Mouse (Mus musculus): Measurements from ENCODE around the gene Rexo1.
"Not testable (repeated sequence)": the region's sequence is repeated elsewhere in the genome, so short reads cannot be mapped to it uniquely, and the experiment has no call there.

Rexo1 gene

DNA sequence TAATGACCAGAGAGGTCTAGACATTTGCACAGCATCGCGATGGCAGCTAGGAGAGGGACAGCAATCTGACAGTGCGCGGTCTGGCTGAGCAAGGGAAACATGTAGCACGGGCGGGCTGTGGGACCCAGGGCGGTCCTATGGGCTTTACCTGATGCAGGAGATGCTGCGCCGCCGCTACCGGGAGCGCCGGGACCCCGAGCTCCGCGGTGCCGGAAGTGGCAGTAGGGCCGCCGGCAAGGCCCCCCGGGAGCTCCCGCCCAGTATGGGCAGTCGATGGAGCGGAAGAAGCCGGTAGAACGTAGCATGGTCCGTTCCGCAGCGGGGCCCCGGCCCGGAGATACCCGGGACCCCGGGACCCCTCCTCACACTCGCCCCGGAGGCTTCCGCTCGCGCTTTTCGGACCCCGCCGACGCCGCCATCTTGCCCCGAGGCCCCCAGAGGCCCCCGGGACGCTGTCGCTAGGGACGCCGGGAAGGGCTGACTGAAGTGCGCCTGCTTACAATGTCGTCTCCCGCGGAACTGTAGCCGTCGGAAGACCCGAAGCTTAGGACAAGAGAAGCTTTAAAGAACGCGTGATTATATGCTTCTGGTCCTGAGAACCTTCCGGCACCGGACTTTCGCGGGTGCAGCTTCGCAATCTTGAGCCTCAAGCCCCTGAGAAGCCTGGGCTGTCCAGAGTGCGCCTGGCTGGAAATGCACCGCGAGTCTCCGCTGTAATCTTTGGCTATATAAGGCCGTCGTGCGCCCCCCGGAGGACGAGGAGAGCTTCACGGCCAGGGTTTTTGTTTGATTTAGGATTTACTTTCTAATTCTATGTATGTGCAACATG, at the start of gene Rexo1:
Gene Rexo1, minus strand, starts transcription at position 445 of the 829 bp plus-strand sequence.
- peak; percentile 78 for DNase-seq (ENCODE audit: extremely low spot score, low read depth, low spot score)

DNA sequence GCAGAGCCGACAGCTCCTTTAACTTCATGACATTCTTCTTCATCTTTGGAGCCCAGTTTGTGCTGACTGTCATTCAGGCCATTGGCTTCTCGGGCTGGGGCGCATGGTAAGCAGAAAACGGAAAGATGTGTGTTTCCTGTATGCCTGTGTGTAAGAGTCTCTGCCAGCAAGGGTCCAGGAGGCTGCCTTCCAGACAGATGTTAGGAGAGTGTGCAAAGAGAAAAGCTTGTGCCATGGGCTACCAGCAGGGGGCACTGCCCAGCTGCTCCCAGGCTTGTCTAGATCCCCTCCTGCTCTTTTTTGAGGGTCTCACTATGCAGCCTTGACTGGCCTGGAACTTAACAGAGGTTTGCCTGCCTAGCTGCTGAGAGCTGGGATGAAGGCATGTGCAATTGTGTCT, 49.7 kb upstream of the Rexo1 start:
- DNase-seq (ENCODE audit: extremely low spot score, low read depth, low spot score), result no peak

DNA sequence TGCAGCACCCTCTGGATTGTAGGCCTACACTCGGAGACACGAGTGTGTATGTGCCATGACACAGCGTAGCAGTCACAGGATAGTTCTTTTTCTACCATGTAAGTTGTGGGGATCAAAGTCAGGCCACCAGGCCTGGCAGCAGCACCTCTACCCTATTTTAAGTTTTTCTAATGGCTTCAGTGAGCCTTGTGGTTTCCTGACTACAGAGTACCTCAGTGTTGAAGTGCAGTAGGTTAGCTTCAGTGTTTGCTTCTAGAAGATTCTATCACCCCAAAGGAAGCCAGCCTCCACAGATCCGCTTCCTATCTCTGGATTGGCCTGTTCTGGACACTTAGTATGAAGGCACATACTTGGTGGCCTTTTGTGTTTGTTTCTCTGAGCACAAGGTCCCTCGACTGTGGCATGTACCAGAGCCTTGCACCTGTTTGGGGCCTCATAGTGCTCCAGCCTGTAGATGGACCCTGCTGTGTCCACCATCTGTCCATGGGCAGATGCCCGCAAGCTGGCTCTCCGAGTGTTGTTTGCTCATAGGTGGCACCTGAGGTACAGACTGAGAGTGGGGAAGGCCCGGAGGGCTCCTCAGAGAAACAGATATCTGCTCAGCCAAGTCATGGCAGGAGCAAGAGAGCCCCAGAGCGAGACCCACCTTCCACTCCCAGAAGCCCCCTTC, 48.9 kb upstream of the Rexo1 start:
- no peak for DNase-seq (ENCODE audit: extremely low spot score, low read depth, low spot score)

DNA sequence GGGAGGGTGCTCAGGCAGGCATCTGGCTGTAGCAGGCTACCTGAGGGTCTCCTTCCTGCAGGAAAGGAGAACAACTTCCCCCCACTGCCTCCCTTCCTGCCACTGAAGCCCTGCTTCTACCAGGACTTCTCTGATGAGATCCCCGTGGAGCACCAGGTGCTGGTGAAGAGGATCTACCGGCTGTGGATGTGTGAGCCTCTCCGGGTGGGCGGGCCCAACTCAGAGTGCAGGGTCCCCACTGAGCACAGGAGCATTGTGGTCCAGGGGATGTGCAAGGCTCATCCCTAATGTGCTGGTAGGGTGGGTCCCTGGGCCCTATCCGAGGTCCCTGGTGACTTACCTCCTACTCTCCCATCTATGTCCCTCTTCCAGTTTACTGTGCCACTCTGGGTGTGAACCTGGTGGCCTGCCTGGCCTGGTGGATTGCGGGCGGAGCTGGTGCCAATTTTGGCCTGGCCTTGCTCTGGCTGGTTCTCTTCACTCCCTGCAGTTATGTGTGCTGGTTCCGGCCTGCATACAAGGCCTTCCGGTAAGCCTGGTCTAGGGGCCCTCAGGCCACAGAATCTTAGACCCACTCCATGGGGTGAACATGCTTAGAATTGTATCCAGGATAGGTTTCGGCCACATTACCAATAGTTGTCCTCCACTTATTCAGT, 48.0 kb upstream of the Rexo1 start:
- DNase-seq (ENCODE audit: extremely low spot score, low read depth, low spot score), result no peak

DNA sequence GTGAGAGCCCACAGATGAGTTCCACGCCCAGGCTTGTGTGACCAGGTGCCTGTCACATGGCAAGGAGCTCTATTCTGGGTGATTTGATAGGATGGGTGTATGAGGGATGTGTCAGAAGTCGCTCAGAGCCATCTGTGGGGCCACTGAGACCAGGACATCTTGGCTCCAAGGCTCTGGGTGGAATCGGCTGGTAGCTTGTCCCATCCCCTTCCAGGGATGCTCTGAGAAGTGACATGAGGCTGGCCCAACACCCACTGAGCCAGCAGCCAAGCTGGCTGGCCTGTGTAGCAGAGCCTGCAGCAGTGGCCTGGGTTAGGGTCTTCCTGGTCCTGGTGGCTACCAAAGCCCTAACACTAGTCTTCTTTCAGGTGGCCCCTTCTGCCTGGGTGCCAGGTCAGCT, 47.1 kb upstream of the Rexo1 start:
- DNase-seq (ENCODE audit: extremely low spot score, low read depth, low spot score), result no peak

DNA sequence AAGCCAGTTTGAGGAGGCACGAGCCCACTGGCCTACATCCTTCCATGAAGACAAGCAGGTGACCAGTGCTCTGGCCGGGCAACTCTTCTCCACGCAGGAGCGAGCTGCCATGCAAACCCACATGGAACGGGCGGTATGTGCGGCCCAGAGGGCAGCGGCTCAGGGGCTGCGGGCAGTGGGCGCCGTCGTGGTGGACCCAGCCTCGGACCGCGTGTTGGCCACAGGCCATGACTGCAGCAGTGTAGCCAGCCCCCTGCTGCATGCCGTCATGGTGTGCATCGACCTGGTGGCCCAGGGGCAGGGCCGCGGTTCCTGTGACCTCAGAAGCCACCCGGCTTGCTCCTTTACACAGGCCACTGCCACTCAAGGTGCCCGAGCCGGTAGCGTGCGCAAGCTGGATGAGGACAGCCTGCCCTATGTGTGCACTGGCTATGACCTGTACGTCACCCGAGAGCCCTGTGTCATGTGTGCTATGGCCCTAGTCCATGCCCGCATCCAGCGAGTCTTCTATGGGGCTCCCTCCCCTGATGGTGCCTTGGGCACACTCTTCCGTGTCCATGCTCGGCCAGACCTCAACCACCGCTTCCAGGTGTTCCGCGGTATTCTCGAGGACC, 45.5 kb upstream of the Rexo1 start:
- DNase-seq (ENCODE audit: extremely low spot score, low read depth, low spot score), result no peak

DNA sequence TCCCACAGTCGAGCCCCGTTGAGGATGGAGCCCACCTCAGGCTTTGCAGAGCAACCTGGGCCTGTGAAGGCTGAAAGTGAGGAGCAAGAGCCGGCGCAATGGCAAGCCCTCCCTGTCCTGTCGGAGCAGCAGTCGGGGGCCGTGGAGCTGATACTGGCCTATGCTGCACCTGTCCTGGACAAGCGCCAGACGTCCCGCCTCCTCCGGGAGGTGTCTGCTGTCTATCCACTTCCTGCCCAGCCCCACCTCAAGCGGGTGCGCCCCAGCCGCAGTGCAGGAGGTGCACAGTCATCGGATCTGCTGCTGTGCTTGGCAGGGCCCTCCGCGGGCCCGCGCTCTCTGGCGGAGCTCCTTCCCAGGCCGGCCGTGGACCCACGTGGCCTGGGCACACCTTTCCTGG, 44.9 kb upstream of the Rexo1 start:
- DNase-seq (ENCODE audit: extremely low spot score, low read depth, low spot score), result no peak

DNA sequence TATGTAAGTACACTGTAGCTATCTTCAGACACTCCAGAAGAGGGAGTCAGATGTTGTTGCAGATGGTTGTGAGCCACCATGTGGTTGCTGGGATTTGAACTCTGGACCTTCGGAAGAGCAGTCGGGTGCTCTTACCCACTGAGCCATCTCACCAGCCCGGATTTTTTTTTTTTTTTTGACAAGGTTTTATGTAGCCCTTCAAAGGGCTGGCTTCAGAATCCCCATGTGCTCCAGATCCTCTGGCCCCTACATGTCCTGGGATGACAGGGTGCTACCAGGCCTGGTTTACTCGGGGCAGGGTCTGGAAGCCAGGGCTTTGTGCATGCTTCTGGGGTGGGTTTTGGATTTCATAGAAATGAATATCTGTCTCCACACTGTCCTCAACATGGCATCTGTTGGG, 44.4 kb upstream of the Rexo1 start, which contains the start of gene Gm49322:
Gene Gm49322, plus strand, starts transcription at position 301 of the 400 bp plus-strand sequence.
- DNase-seq (ENCODE audit: extremely low spot score, low read depth, low spot score), result not testable (repeated sequence)

DNA sequence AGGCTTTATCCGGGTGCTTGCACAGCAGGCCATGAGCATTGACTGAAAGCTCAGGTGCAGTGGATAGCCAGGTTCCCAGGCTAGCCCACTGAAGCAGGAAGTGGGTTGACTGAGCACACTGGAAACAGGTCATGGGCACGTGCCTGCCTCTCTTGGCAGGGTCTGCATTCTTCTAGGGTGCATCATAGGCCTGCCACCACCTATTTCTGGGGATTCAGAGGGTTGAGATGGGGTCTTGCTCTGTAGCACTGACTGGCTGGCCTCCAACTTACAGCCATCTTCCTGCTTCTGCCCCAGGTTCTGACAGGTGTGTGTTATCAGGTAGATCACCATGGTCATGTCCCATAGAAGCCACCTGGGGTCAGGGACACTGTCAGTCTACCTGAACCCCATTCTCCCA, 43.6 kb upstream of the Rexo1 start:
- no peak for DNase-seq (ENCODE audit: extremely low spot score, low read depth, low spot score)

DNA sequence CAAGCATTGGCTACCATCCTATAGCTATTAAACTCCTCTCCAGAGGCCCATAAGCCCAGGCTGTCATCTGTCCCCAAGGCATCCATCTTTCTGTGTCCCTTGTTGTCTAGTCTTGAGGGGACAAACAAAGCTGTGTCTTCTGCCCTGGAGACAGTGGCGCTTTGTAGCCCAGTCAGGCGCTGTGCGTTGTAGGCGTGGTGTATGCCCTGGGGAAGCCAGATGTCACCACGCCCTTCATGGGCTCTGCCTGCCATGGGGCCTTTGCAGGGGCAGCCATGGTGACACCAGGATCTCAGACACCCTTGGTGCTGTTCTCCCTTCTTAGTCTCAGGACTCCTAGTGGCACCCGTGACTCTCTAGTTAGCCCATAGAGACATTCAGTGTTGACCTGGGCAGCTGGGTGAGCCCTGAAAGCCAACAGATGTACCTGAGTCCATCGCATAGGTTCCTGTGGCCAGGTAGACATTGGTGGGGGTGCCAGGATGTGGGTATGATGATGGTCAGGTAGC, 42.7 kb upstream of the Rexo1 start:
- DNase-seq (ENCODE audit: extremely low spot score, low read depth, low spot score), result no peak

DNA sequence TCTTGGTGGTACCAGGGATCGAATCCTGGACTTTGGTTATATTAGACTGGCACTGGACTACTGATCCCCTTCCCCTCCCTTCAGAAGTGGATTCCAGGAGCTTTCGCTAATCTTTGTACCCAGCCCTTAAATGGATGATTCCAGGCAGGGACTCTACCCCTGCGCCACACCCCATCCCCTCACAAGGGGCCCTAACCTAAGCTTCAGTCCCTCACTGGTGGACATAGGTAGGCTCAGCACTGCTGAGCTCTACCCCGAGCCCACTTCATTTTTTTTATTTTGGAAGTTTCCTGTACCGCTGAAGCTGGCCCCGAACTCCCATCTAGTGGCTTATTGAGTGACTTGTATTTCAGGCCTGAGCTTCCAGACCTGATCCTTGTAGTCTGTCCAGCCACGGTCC, 42.0 kb upstream of the Rexo1 start:
- no peak for DNase-seq (ENCODE audit: extremely low spot score, low read depth, low spot score)

DNA sequence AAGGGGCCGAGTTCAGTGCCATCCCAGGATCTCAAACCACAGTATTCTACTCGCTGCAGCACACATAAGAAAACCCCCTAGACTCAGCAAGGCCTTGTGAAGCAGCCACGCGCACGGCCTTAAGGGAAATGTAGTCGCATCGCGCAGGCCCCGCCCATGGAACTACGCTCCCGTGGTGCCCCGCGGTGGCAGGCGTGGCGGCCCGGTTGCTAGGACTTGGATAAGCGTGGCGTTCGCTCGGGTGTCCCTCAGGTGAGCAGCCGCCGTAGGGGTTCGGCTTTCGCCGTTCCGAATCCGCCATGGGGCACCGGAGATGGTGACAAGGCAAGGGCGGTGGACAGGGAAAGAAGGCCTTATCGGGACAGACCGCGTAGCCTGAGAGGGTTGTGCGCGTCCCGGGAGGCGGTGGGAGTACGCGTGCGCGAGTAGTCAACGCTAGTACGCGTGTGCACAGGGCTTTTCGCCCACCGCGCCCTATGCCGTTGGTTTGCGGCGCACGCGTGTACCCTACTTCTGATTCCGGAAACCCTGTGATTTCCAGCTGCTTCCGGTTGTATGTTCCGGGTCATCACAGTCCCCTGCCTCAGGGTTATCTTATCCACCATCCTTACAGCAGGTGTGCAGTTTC, 41.5 kb upstream of the Rexo1 start, which contains the start of the genes Scamp4 and Adat3:
Gene Scamp4, plus strand, starts transcription at position 175 of the 628 bp plus-strand sequence.
Gene Adat3, plus strand, starts transcription at position 183 of the 628 bp plus-strand sequence.
- DNase-seq (ENCODE audit: extremely low spot score, low read depth, low spot score), result peak; percentile 64

DNA sequence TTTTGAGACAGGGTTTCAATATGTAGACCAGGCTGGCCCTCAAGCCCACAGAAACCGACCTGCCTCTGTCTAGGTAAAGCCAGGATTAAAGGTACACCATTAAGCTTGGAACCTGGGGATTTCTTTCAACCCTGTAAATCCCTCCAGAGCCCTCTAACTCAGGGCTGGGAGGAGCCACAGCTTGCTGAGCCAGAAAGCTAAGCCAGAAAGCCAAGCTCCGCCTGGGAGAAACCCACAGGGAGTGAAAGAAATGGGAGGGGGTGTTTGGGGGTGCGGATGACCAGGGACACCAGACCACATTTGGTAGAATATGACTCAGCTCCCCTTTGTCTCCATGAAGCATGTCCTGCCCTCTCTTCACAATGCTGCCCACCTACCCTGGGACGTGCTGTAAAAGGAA, 35.0 kb upstream of the Rexo1 start:
- DNase-seq (ENCODE audit: extremely low spot score, low read depth, low spot score), result no peak

DNA sequence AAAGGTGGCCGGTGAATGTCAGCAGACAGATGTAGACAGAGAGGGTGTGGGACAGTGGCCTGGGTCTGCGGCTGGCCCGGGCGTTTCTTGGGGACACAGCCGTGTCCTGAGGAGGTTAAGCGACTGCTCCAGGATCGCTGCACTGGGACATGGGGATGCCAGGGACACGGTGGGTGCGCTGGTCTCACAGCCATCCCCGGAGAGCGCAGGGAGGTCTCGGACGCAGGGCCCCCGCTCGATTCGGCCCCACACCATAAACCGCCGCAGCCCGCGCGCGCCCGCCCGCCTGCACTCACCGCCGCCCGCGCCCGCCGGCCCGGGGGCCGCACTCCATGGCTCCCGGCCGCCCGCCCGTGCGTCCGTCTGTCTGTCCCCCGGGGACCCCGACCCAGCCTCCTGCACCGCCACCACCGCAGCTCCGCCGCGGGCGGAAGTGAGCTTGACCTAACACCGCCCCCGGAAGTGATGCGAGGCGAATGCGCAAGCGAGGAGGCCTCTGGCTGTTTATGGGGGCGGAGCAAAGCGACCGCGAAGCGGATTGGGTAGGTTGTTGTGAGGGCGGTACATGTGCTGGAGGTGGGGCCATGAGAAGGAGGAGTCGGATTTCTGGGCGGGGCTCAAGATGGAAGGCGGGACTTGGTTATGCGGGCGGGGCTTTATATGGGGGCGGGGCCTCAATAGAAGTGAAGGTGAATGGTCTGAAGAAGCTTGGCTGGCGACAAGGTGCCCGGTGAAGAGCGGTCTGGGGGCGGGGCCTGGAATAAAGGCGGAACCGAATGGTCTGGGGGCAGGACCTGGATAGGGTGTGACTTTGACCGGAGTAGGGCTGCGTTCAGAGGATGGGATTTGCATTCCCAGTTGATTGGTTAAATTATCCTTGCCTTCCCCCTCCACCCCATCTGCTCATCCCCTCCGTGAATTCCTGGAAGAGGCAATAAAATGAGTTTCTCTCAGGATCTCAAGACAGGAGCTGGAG, 28.8 kb upstream of the Rexo1 start, which contains the start of gene Abhd17a:
Gene Abhd17a, minus strand, starts transcription at position 463 of the 976 bp plus-strand sequence.
- DNase-seq (ENCODE audit: extremely low spot score, low read depth, low spot score), result peak; percentile 94

DNA sequence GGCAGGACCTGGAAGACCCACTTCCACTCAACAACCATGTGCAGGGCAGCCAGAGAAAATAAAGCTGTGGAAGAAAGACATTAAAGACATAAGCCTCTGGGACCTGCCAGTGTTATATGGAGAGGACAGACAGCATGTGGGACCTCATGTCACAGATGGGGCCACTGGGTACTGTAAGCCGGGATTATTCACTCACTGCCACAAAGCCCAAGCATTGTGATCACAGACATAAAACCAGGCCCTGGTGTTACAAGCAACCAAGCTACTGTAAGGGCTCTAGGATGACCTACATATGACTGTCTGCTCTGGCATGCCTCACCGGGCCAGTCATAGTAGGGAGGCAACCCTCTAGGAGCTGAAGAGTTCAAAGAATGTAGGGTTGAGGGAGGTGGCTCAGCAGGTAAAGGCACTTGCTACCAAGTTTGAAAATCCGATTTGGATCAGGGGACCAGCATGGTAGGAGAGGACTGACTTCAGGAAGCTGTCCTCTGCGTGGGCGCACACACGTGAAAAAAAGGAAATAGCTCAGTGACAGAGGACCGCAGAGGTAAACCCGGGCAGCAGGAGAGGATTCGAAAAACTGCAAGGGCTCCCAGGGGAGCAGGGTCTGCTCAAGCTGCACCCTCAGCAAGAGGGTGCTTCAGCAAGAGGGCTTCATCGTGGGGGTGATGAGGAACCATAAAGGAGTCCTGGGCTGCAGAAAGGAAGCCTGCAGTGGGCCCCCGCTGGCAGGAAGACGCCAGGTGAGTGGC, 27.9 kb upstream of the Rexo1 start:
- no peak for DNase-seq (ENCODE audit: extremely low spot score, low read depth, low spot score)

DNA sequence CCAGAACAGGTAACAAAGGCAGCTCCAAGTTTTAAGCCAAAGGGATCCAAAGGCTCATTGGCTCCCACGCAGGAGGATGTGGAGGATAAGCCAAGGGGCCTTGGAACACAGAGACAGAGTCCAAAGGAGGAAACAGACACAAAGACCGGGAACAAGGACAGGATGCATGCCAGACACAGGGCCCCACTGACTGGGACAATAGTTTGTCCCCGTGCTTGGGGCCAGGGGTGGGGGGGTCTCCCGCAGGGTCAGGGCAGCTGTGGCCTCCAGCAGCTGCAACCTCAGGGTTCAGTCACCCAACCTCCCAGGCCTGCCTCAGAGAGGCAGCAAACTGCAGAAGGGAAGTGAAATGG, 25.9 kb upstream of the Rexo1 start:
- no peak for DNase-seq (ENCODE audit: extremely low spot score, low read depth, low spot score)

DNA sequence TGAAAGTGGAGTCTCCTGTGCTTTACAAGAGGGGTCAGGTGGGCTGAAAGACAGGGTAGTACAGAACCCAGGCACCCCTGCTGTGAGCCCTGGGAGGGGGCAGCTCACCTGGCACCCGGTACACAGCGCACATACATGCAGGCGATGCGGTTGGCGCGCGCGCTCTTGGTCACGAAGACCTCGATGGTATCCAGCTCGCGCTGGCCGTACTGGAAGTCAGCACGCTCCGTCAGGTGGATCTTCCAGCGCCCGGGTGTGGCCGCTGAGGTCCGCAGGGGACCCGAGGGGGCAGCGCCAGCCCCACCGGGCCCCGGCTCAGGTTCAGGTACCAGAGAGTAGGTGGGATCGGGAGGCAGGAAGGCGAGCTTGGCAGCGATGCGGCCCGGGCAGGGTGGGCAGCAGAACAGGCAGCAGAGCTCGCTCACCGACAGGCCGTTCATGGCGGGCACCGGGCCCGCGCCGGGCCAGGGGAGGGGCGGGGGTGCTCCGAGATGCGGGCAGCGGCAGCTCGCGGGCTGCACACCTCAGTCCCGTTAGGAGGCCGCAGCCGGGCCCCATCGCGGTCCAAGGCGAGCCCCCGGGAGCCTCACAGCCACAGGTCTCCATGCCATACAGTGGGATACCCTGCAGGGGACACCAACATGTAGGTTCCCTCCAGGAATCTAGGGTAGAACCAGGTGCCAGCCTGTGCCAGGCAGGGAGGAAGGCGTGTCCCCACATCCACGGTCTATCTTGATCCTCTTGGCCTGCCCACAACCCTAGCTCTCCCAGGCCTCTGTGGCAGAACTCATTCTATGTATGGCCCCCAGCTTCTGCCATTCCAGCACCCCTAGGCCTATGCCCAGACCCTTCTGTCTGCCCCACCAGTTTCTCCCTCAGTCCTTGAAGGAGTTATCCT, 25.3 kb upstream of the Rexo1 start:
- no peak for DNase-seq (ENCODE audit: extremely low spot score, low read depth, low spot score)

DNA sequence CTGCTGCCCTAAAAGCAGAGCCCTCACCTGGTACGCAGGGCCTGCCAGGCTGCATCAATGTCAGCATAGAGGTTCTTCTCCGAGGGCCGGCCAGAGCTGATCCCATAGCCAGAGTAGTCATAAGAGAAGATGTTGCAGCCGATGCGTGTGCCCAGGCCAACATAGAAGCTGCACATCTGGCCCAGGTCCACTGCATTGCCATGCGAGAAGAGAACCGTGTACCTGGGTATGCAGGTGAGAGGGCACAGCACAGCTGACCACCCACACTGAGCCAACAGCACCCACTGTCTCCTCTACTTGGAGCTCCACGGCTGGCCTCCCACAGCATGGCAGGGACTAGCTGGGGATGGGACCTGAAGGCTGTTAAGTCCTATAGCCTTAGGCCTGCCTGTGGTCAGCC, 24.2 kb upstream of the Rexo1 start:
- DNase-seq (ENCODE audit: extremely low spot score, low read depth, low spot score), result no peak

All from hindlimb bud, embryonic 11.5 days (tissue).